Mouse (Mus musculus): ENCODE data around the gene E030030I06Rik. TPM values are rescaled to one million over a fixed set of nuclear protein-coding genes. Genes with fewer than 3 reads are reported as not detected.
"Not testable (repeated sequence)": the region's sequence is repeated elsewhere in the genome, so short reads cannot be mapped to it uniquely, and the experiment has no call there.

E030030I06Rik gene
- polyA plus RNA-seq, 1 experiment from 2014 or later: 37.8 TPM

DNA sequence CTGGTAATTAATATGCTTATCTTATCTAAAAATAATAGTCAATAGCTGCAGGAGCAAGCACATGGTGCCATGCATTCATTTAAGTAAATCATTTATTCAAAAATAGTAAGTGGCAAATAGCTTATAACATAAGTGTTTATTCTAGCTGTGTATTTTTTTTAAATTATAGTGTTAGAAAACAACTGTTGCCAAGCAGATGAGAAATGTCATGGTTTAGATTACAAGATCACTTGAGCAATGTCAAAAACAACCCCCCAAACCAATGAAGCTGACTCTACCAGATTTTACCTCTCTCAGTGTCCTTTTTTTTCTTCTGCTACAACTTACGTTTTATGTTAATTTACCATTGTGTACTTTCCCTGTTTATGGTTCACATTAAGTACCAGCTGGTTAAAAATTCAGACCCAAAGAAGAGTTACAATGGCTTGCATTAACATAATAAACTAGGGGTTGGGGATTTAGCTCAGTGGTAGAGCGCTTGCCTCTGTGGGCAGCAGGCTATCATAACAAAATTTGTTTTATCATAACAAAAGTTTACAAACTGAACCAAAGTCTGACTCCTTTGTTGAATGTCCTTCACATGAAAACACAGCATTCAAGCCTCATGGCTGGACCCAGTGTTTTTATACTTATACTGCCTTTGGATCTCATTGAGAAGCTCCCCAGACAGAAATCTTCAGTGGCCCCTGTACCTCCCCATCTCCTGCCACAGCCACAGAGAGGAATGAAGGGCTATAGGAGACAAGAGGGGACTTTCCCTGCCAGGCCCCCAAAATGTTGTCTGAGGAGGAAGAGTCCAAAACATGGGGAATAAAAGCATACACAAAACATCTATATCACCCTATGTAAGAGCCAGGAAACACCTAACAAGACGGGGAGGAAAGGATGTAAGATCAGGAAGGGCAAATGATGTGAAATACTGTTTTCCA lies 6.1 kb upstream of the E030030I06Rik start:
- WGBS: 21% methylated on average over 3 of the region's 3 CpGs
- H3K27me3 ChIP-seq (ENCODE audit: insufficient read depth, low read length): peaks cover 32% of the 10 kb centered on the region

DNA sequence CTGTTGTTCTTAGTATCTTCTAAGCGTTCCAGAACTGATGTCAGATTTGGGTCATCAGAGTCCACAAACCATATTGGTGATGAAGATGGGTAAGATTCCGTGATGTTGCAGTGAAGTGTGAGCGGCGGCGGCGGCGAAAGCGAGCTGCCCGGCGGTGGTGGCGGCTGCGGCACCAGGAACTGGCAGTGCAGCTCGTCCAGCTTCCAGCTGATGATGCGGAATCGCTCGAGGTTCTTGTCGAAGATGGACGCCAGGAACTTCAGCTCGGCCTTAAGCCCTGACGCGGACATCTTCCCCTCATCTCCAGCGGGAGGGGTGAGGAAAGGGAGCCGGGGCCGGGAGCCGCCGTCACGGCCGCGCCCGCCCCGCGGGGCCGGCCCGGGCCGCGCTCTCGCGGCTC lies 5.1 kb upstream of the E030030I06Rik start:
- ATAC-seq (replicated peaks; ENCODE audit: low FRiP score, low read depth); H3K9ac ChIP-seq (ENCODE audit: low read depth, low read length); H3K4me1 ChIP-seq (replicated peaks; ENCODE audit: insufficient read depth, low read length); H3K27ac ChIP-seq; H3K36me3 ChIP-seq (ENCODE audit: insufficient read depth, low read length); H3K9me3 ChIP-seq (replicated peaks; ENCODE audit: low read length): not testable (repeated sequence)
- under 1% methylated on average over 38 of the region's 38 CpGs for WGBS
- Histone ChIP-seq H3K4me2 (ENCODE audit: low read length) (peak overlapping the region; percentile 54), H3K4me3 (replicated peaks; ENCODE audit: low read depth, low read length) (peak overlapping the region; percentile 26; the same call in 1 of the 2 replicates), H3K27me3 (ENCODE audit: insufficient read depth, low read length) (peaks cover 26% of the 10 kb centered on the region)
- peak; percentile 7 for DNase-seq (ENCODE audit: low spot score)

More for the DNA sequence above, 6.1 kb upstream of the E030030I06Rik start:
- Histone ChIP-seq H3K4me2 (ENCODE audit: low read length) (no peak overlapping the region), H3K36me3 (ENCODE audit: insufficient read depth, low read length) (no peaks in the 10 kb centered on the region), H3K27ac (no peak overlapping the region), H3K4me1 (replicated peaks; ENCODE audit: insufficient read depth, low read length) (peaks cover 6% of the 10 kb centered on the region; the same call in 1 of the 2 replicates), H3K9me3 (replicated peaks; ENCODE audit: low read length) (no peaks in the 10 kb centered on the region), H3K9ac (ENCODE audit: low read depth, low read length) (no peak overlapping the region), H3K4me3 (replicated peaks; ENCODE audit: low read depth, low read length) (no peak overlapping the region)
- ATAC-seq (replicated peaks; ENCODE audit: low FRiP score, low read depth): no peak
- peak; percentile 4 for DNase-seq (ENCODE audit: low spot score)
- no peak for TF ChIP-seq CTCF (IDR thresholded peaks at IDR 0.05; ENCODE audit: low read depth)

DNA sequence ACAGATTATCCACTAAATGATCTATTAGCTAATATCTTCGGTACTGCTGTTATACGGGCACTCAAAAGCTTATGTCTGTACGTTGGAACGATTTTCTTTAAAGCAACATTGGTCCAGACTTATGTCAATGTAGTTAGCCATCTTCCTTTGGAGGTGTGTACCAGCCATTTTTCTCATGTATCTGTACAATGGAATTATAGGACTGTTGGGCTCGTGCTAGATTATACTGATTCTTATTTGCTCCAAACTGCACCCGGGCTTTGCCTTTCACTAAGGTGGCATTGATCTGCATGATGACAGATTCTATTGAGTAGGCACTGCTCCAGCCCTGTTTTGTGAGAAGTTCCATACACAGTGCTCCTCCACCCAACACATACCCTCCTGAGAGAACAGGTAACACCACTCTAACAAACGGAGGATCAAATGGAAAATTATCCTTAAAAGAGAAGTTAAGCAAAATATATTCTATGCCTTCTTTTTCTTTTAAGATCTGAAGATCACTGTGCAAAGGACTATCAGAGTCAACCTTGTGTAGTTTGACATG lies 4.1 kb upstream of the E030030I06Rik start:
- not testable (repeated sequence) for H3K4me3 ChIP-seq (replicated peaks; ENCODE audit: low read depth, low read length); ATAC-seq (replicated peaks; ENCODE audit: low FRiP score, low read depth); H3K4me1 ChIP-seq (replicated peaks; ENCODE audit: insufficient read depth, low read length); H3K9ac ChIP-seq (ENCODE audit: low read depth, low read length); DNase-seq (ENCODE audit: low spot score); H3K9me3 ChIP-seq (replicated peaks; ENCODE audit: low read length); H3K36me3 ChIP-seq (ENCODE audit: insufficient read depth, low read length); H3K27ac ChIP-seq; H3K4me2 ChIP-seq (ENCODE audit: low read length)
- H3K27me3 ChIP-seq (ENCODE audit: insufficient read depth, low read length): peaks cover 26% of the 10 kb centered on the region
- 7% methylated on average over 7 of the region's 7 CpGs for WGBS

DNA sequence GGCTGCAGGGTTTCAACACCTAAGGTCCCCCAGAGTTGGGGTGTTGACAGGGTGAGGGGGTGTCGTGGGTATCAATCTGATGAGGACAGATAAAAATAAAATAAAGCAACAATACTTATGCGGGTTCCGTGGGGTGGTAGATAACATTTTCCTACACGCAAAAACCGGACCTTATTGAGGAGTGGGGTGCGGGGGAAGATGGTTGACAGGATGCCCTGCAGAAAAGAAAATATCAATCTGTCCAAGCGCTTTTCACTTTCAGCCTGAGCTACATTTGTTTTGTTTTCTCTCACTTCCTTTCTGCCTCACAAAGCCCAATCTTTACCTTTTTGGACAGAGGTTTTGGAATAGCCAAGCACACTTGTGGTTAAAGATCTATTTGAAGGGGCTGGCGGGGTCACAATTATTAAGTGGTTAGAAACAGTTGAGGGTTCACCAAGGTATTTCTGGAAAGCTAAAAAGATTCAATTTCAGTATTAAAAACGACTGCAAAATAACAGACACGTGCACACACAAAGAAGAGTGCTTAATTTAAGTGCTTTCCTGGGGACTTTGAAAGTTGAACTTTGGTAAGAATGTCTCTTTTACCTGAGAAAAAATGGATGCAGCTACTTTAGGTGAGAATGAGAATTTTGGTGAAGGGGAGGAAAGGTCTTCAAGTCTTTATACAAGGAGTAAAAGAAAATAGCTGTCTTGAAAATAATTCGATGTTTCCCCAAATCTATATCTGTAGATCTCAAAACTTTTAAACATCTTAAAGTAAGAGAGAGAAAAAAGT lies 3.0 kb upstream of the E030030I06Rik start:
- WGBS: 4% methylated on average over 11 of the region's 11 CpGs
- peaks cover 23% of the 10 kb centered on the region for H3K27me3 ChIP-seq (ENCODE audit: insufficient read depth, low read length)
- not testable (repeated sequence) for ATAC-seq (replicated peaks; ENCODE audit: low FRiP score, low read depth); H3K9ac ChIP-seq (ENCODE audit: low read depth, low read length); H3K27ac ChIP-seq; H3K9me3 ChIP-seq (replicated peaks; ENCODE audit: low read length); H3K4me3 ChIP-seq (replicated peaks; ENCODE audit: low read depth, low read length); H3K4me2 ChIP-seq (ENCODE audit: low read length); H3K36me3 ChIP-seq (ENCODE audit: insufficient read depth, low read length); H3K4me1 ChIP-seq (replicated peaks; ENCODE audit: insufficient read depth, low read length)
- peak; percentile 32 for DNase-seq (ENCODE audit: low spot score)

DNA sequence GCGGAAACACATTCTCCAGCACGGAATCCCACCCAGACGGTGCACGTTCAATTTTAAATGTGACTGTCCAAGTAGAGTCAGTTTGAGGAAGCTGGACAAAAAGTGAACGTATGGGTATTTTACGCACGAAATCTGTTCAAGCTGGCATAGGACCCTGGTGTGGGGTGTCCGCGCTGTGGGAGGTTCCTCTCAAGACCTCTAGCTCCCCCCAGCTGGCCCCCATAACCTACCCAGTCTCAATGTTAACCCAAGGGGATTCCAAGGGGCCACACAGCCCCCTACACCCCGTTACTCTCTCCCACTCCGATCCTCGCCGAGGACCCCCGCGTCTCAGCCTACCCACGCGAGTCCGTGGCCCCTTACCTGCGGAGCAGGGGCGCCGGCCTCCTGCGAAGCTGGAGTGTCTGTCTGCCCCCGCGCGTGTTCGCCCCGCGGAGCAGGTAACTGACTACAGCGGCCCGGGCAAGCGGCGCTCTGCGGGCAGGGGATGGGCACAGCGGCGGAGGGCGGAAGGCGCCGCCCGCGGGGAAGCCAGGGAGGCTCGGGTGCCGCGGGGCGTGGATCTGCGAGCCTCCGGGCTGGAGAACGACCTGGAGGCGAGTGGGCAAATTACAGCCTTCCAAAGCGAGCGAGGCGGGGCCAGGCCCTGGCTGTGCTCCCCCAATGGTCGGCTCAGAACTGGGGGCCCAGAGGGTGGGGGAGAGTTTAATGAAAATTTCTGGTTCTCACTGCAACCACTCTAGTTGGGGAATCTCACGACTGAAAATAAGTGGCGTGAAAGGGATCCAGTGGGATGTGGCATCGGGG lies 2.2 kb upstream of the E030030I06Rik start:
- peak overlapping the region; percentile 97; the same call in 1 of the 2 replicates for H3K4me2 ChIP-seq (ENCODE audit: low read length)
- not testable (repeated sequence) for H3K9ac ChIP-seq (ENCODE audit: low read depth, low read length); ATAC-seq (replicated peaks; ENCODE audit: low FRiP score, low read depth); H3K9me3 ChIP-seq (replicated peaks; ENCODE audit: low read length); H3K36me3 ChIP-seq (ENCODE audit: insufficient read depth, low read length); H3K27ac ChIP-seq; H3K4me1 ChIP-seq (replicated peaks; ENCODE audit: insufficient read depth, low read length)
- peak; percentile 7 for DNase-seq (ENCODE audit: low spot score)
- H3K4me3 ChIP-seq (replicated peaks; ENCODE audit: low read depth, low read length): peak overlapping the region; percentile 78; the same call in 1 of the 2 replicates
- peaks cover 15% of the 10 kb centered on the region for H3K27me3 ChIP-seq (ENCODE audit: insufficient read depth, low read length)
- under 1% methylated on average over 54 of the region's 55 CpGs for WGBS

Data from kidney, postnatal 0 days (tissue).